Mouse (Mus musculus): ENCODE results near the gene Sesn1. TPM values are rescaled to one million over a fixed set of nuclear protein-coding genes. Genes with fewer than 3 reads are reported as not detected.

The Sesn1 gene
- polyA plus RNA-seq, 1 experiment from 2014 or later, result 20.3 TPM

DNA sequence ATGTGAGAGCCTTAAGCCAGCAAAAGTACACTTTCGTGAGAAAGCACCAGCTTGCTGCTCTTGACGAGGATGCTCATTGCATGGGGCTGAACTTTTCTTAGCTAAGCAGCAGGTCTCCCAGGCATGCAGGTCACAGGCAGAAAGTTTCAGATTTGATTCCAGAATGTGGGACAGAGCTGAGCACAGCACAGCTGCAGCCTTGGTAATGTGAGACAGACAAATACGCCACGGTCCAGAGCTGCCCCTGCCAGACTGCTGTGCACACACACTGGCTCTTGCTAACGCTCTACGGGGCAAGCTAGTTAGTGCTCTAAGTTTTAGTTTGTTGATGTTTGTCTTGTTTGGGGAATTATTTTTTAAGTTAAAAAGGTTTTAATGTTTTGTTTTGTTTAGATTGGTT, 22.5 kb downstream of the Sesn1 start:
- Histone ChIP-seq H3K9ac (no peak overlapping the region), H3K27ac (replicated peaks) (no peak overlapping the region), H3K27me3 (no peaks in the 10 kb centered on the region), H3K4me2 (no peak overlapping the region), H3K4me1 (replicated peaks) (peaks cover 13% of the 10 kb centered on the region), H3K36me3 (replicated peaks) (peaks cover 2% of the 10 kb centered on the region; the same call in 1 of the 2 replicates), H3K4me3 (replicated peaks) (no peak overlapping the region), H3K9me3 (replicated peaks) (no peaks in the 10 kb centered on the region)
- WGBS (ENCODE audit: insufficient replicate concordance), result 74% methylated on average over 6 of the region's 6 CpGs
- ATAC-seq (ENCODE audit: insufficient read depth), result no peak

DNA sequence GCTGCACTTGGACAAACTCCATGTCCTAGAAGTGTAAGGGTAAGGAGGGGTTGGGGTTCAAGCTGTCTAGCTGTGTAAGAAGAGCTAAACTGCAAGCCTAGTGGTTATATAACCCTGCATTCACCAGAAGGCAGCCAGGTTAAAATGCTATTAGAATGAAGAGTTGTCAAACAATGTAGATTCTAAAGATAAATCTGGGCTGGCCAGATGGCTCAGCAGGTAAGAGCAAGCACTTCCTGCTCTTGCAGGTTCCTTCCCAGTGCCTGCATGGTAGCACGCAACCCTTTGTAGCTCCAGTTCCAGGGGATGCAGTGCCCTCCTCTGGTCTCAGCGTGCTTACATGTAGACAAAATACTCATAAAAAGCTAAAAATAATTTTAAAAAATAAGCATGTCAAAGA, 24.4 kb downstream of the Sesn1 start:
- Histone ChIP-seq H3K9me3 (replicated peaks) (no peaks in the 10 kb centered on the region), H3K36me3 (replicated peaks) (peaks cover 2% of the 10 kb centered on the region; the same call in 1 of the 2 replicates), H3K9ac (no peak overlapping the region), H3K4me1 (replicated peaks) (no peaks in the 10 kb centered on the region), H3K27me3 (no peaks in the 10 kb centered on the region), H3K4me2 (no peak overlapping the region), H3K27ac (replicated peaks) (no peak overlapping the region), H3K4me3 (replicated peaks) (no peak overlapping the region)
- 84% methylated on average over 2 of the region's 2 CpGs for WGBS (ENCODE audit: insufficient replicate concordance)
- no peak for ATAC-seq (ENCODE audit: insufficient read depth)

DNA sequence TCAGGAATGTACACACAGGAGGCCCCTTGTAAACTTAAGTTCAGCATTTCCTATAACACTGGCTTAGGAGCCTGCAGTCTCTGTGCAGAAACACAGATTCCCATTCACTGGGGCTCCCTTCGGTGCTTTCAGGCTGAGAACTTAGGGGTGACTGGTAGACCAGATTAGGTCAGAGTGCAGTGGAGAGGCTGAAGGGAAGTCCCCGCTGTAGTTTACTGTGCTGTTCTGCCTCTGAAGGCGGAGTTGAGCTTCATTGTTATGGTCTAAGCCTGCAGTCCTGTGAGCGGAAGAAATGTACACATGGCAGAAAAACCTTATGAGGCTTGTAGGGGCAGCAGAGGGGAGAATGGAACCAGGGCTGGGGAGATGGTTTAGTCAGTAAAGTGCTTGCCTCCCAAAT, 29.2 kb downstream of the Sesn1 start:
- WGBS (ENCODE audit: insufficient replicate concordance), result 79% methylated on average over 4 of the region's 4 CpGs
- H3K27me3 ChIP-seq, result no peaks in the 10 kb centered on the region
- peaks cover 2% of the 10 kb centered on the region; the same call in 1 of the 2 replicates for H3K36me3 ChIP-seq (replicated peaks)
- H3K9ac ChIP-seq, result no peak overlapping the region
- no peak overlapping the region for H3K4me2 ChIP-seq
- H3K4me3 ChIP-seq (replicated peaks), result no peak overlapping the region
- H3K27ac ChIP-seq (replicated peaks), result no peak overlapping the region
- no peaks in the 10 kb centered on the region for H3K4me1 ChIP-seq (replicated peaks)
- no peak for ATAC-seq (ENCODE audit: insufficient read depth)
- H3K9me3 ChIP-seq (replicated peaks), result no peaks in the 10 kb centered on the region

DNA sequence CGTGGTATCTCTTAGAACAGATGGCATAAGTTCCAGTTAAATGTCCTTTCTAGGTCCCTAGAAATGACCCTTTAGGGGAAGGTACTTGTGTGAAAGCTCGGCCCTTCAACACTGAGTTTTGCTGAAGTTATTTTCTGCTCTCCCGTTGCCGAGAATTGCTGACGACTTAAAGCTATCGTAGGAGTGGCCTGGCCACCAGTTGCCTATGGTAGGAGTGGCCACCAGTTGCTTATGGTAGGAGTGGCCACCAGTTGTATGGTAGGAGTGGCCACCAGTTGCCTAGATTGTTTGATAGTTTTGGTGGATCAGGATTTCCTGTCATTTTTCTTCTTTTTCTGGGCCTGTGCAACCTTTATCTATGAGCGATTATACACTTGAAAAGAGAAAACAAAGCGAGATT, 38.0 kb downstream of the Sesn1 start:
- Histone ChIP-seq H3K4me3 (replicated peaks) (no peak overlapping the region), H3K27ac (replicated peaks) (no peak overlapping the region), H3K9ac (no peak overlapping the region), H3K4me1 (replicated peaks) (peaks cover 16% of the 10 kb centered on the region), H3K4me2 (no peak overlapping the region), H3K27me3 (no peaks in the 10 kb centered on the region), H3K36me3 (replicated peaks) (no peaks in the 10 kb centered on the region), H3K9me3 (replicated peaks) (no peaks in the 10 kb centered on the region)
- WGBS (ENCODE audit: insufficient replicate concordance), result 82% methylated on average over 8 of the region's 8 CpGs
- ATAC-seq (ENCODE audit: insufficient read depth), result no peak

DNA sequence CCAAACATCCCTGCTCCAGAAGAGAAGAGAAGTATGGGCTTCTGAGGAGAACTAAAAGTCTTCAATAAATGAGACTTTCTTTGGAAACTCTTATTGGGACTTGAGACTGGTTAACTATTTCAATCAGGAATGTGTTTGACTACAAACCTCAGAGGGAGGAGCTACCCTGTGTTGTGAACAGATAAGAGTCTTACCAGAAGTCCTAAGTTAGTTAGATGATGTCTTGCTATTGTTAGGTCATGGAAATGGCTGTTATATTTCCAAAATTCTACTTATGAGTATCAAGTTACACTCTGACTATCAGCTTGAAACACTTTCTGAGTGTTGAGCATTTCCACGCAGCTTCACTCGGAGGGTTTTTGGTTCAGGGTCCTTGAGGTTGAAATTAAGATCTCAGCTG, 39.0 kb downstream of the Sesn1 start:
- no peak overlapping the region for H3K27ac ChIP-seq (replicated peaks)
- WGBS (ENCODE audit: insufficient replicate concordance), result 25% methylated on average over 2 of the region's 2 CpGs

DNA sequence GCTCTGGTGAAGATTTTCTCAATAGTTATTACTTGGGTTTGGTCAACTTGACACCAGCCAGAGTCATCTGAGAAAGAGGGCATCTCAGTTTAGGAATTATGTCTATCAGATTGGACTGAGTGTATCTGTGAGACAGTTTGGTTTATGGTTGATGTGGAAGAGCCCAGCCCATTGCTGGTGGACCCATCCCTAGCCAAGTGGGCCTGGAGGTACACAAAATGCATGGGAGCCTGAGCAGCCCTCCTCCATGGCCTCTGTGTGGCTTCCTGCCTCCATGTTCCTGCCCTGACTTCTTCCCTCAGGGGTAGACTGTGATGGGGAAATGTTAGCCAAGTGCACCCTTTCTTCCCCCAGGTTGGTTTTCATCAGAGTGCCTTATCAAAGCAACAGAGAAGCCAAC, 50.1 kb downstream of the Sesn1 start:
- Histone ChIP-seq H3K27ac (replicated peaks) (no peak overlapping the region), H3K9me3 (replicated peaks) (no peaks in the 10 kb centered on the region), H3K4me3 (replicated peaks) (no peak overlapping the region), H3K4me2 (no peak overlapping the region), H3K36me3 (replicated peaks) (no peaks in the 10 kb centered on the region), H3K9ac (no peak overlapping the region), H3K27me3 (no peaks in the 10 kb centered on the region), H3K4me1 (replicated peaks) (peaks cover 3% of the 10 kb centered on the region; the same call in 1 of the 2 replicates)
- ATAC-seq (ENCODE audit: insufficient read depth), result no peak

More for the DNA sequence above, 39.0 kb downstream of the Sesn1 start:
- H3K9me3 ChIP-seq (replicated peaks), result no peaks in the 10 kb centered on the region
- no peak overlapping the region for H3K9ac ChIP-seq
- no peaks in the 10 kb centered on the region for H3K27me3 ChIP-seq
- H3K4me2 ChIP-seq, result no peak overlapping the region
- H3K4me1 ChIP-seq (replicated peaks), result peaks cover 16% of the 10 kb centered on the region
- H3K4me3 ChIP-seq (replicated peaks), result no peak overlapping the region
- no peaks in the 10 kb centered on the region for H3K36me3 ChIP-seq (replicated peaks)
- ATAC-seq (ENCODE audit: insufficient read depth), result no peak

DNA sequence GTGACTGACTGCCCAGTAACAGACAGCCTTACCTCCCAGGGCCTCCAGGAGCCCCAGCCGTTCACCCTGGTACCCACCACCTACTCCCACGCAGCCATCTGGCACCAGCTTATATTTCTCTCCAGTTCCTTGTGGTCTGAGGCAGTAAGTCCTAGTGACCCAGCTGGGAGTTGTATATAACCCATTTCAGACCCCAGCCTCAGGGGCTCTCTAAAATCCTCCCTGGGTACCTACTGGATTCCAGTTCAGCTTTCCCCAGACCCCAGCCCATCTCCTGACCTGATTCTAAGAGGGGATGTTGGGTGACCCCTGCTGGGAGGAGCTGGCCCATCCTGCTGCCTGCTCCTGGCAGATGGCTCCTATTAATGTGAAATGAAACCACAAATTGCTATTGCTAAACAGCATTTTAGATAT, 50.5 kb downstream of the Sesn1 start:
- no peaks in the 10 kb centered on the region for H3K27me3 ChIP-seq
- H3K9ac ChIP-seq, result no peak overlapping the region
- WGBS (ENCODE audit: insufficient replicate concordance), result 66% methylated on average over 2 of the region's 2 CpGs
- no peaks in the 10 kb centered on the region for H3K9me3 ChIP-seq (replicated peaks)
- H3K4me2 ChIP-seq, result no peak overlapping the region
- peaks cover 3% of the 10 kb centered on the region; the same call in 1 of the 2 replicates for H3K4me1 ChIP-seq (replicated peaks)
- ATAC-seq (ENCODE audit: insufficient read depth), result no peak
- no peak overlapping the region for H3K4me3 ChIP-seq (replicated peaks)
- no peaks in the 10 kb centered on the region for H3K36me3 ChIP-seq (replicated peaks)
- no peak overlapping the region for H3K27ac ChIP-seq (replicated peaks)

DNA sequence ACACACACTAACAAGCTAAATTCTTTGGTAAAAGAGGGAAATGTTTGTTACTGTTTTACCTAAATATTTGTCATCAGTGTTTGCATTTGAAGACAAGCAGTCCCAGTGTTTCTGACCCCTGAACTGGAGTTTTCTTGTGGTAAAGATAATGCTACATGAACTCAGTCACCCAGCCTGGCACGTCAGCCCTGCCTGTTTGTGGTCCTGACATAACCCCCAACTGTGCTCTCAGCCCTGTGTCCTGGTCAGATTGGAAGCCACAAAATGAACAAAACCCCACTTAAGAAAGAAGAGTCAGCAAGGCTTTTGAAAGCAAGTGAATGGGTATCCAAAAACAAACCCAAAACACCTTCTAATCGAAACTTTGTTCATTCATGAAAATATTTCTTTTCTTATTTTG, 53.3 kb downstream of the Sesn1 start:
- no peaks in the 10 kb centered on the region for H3K27me3 ChIP-seq
- peaks cover 3% of the 10 kb centered on the region; the same call in 1 of the 2 replicates for H3K4me1 ChIP-seq (replicated peaks)
- WGBS (ENCODE audit: insufficient replicate concordance), result 25% methylated on average over 2 of the region's 2 CpGs
- H3K36me3 ChIP-seq (replicated peaks), result no peaks in the 10 kb centered on the region
- no peak overlapping the region for H3K4me2 ChIP-seq
- no peaks in the 10 kb centered on the region for H3K9me3 ChIP-seq (replicated peaks)
- no peak overlapping the region for H3K27ac ChIP-seq (replicated peaks)
- H3K4me3 ChIP-seq (replicated peaks), result no peak overlapping the region
- ATAC-seq (ENCODE audit: insufficient read depth), result no peak
- H3K9ac ChIP-seq, result no peak overlapping the region

DNA sequence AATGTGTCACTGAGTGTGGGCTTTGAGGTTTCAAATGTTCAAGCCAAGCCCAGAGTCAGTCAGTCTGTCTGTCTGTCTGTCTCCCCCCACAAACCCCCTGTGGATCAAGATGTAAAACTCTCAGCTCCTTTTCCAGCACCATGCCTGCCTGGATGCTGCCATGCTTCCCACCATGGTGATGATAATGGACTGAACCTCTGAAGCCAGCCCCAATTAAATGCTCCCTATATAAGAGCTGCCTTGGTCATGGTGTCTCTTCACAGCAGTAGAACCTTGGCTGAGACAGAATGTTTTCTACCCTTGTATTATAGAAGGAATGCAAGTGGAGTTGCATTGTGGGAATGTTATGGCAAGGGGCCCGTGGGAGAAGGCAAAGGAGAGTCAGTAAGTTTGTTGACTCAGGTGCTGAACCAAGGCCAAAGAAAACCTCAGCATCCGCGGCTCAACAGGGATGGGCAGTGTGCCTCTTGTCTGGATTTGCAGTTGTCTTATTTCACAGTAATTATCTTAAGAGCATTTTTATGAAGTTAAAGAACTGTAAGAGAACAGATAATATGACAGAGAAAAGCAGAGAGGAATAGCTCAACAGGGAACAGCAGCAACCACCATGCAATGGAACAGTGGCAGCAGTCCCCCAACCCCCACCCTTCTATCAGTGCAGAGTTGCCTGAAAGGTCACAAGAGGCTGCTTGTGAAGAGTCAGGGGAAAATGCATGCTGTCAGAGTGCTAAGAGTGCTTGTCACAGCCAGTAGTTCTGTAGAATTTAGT, 56.5 kb downstream of the Sesn1 start:
- H3K27me3 ChIP-seq, result no peaks in the 10 kb centered on the region
- H3K9ac ChIP-seq, result no peak overlapping the region
- H3K36me3 ChIP-seq (replicated peaks), result no peaks in the 10 kb centered on the region
- H3K9me3 ChIP-seq (replicated peaks), result no peaks in the 10 kb centered on the region
- H3K4me1 ChIP-seq (replicated peaks), result peaks cover 6% of the 10 kb centered on the region
- no peak overlapping the region for H3K4me2 ChIP-seq
- WGBS (ENCODE audit: insufficient replicate concordance), result 77% methylated on average over 3 of the region's 3 CpGs
- H3K4me3 ChIP-seq (replicated peaks), result no peak overlapping the region
- no peak for ATAC-seq (ENCODE audit: insufficient read depth)
- H3K27ac ChIP-seq (replicated peaks), result no peak overlapping the region

DNA sequence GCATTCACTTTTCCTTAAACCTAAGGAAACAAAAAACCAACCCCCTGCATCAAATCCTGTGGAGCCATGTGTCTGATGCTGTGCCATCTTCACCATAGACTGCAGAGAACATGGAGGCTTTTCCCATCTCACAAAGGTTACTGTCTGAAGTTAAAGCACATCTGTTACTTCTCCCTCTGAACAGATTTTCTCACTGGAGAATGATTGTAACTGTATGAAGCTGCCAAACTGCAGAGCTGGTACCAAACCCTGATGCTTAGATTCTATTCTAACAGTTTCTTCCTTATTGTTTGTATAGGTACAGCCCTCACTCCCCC, 57.1 kb downstream of the Sesn1 start:
- Histone ChIP-seq H3K4me2 (no peak overlapping the region), H3K9me3 (replicated peaks) (no peaks in the 10 kb centered on the region), H3K27me3 (no peaks in the 10 kb centered on the region), H3K9ac (no peak overlapping the region), H3K36me3 (replicated peaks) (no peaks in the 10 kb centered on the region), H3K4me3 (replicated peaks) (no peak overlapping the region), H3K4me1 (replicated peaks) (peaks cover 10% of the 10 kb centered on the region), H3K27ac (replicated peaks) (no peak overlapping the region)
- ATAC-seq (ENCODE audit: insufficient read depth), result no peak

DNA sequence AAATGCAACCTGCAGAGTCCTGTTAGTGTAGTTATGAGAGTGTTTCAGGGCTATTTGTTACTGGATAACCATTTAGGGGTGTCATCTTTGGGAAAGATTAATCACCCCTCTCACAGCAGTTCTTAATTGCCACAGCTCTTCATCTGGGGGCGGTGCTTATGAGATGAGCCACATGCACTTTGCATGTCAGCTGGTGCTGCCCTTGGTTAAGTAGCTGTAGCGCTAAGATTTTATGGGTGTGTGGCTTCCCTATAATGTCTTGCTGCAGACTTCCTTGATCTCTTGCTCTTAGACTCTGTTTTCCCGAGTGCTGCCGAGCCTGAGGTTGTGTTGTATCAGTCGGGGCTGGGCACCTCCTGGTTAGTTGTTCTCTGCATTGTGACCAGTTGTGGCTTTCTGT, 58.2 kb downstream of the Sesn1 start:
- H3K4me1 ChIP-seq (replicated peaks), result peaks cover 11% of the 10 kb centered on the region
- H3K4me2 ChIP-seq, result no peak overlapping the region
- H3K27ac ChIP-seq (replicated peaks), result no peak overlapping the region
- H3K4me3 ChIP-seq (replicated peaks), result no peak overlapping the region
- H3K9me3 ChIP-seq (replicated peaks), result no peaks in the 10 kb centered on the region
- no peak overlapping the region for H3K9ac ChIP-seq
- no peaks in the 10 kb centered on the region for H3K27me3 ChIP-seq
- no peak for ATAC-seq (ENCODE audit: insufficient read depth)
- H3K36me3 ChIP-seq (replicated peaks), result no peaks in the 10 kb centered on the region
- WGBS (ENCODE audit: insufficient replicate concordance), result 45% methylated on average over 5 of the region's 5 CpGs

DNA sequence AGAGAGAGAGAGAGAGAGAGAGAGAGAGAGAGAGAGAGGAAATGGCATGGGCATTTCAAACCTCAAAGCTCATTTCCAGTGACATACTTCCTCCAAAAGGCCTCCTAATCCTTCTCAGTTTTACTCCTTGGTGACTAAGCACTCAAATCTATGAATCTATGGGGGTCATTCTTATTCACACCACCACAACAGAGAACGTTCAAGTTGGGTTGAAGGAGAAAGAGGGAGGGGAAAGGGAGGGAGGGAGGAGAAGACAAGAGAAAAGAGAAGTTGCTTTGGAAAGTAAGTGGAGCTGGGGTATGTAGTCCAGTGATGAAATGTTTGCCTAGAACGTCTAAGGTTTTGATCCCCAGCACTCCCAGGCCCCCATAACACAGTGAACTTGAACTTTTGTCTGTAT, 60.4 kb downstream of the Sesn1 start:
- Histone ChIP-seq H3K27me3 (no peaks in the 10 kb centered on the region), H3K9me3 (replicated peaks) (no peaks in the 10 kb centered on the region), H3K4me1 (replicated peaks) (peaks cover 8% of the 10 kb centered on the region), H3K36me3 (replicated peaks) (no peaks in the 10 kb centered on the region), H3K4me2 (no peak overlapping the region), H3K4me3 (replicated peaks) (no peak overlapping the region), H3K9ac (no peak overlapping the region), H3K27ac (replicated peaks) (no peak overlapping the region)
- WGBS (ENCODE audit: insufficient replicate concordance), result 12% methylated on average over 2 of the region's 2 CpGs
- no peak for ATAC-seq (ENCODE audit: insufficient read depth)
